Mouse (Mus musculus): ENCODE data around the gene Eddm3b.

Gene Eddm3b

GRCm38 (mm10) chr14:51113916-51114560 lies at the start of gene Eddm3b:
Gene Eddm3b (plus strand): TSS chr14:51114426.
- no peak for DNase-seq (ENCODE audit: low spot score)

GRCm38 (mm10) chr14:51068956-51069355 lies 45.3 kb upstream of the Eddm3b start:
- no peak for DNase-seq (ENCODE audit: low spot score)

DNA sequence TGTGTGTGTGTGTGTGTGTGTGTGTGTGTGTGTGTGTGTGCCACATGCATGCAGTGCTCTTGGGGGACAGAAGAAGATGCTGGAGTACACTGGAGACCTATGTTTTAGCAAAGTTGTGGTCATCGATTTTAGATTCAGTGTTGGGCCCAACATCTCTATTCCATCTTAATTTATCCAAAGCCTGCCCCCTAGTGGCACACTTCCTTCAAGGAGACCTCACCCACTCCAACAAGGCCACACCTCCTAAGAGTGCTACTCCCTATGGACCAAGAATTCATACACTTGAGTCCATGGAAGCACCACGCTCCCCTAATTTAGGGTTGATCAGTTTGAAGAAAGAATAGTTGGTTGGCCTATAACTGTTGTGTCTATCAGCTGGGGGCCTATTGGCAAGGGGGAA lies 44.6 kb upstream of the Eddm3b start:
- peak; percentile 58 for DNase-seq (ENCODE audit: low spot score)

DNA sequence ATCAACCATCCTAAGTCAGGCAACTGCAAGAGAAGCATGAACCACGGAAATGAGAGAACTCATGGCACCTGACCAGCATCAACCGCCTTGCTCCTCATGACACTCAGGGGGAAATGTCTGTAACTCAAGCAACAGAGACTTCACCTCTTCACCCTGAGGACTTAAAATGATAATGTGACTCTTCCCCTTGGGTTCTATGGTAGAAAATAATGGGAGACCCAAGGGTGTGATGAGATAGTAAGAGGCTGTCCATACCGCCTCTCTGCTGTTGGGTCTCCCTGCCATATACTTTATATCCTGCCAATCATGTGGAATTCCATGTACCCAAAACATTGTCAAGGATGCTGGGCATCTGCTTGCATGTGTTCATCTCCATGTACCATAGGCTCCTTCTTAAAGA lies 39.9 kb upstream of the Eddm3b start, which contains the start of gene Olfr750:
Gene Olfr750 (minus strand): TSS at position 101 of the 400 bp plus-strand sequence.
- DNase-seq (ENCODE audit: low spot score), result no peak

GRCm38 (mm10) chr14:51079180-51079579 lies 35.0 kb upstream of the Eddm3b start:
- DNase-seq (ENCODE audit: low spot score), result no peak

DNA sequence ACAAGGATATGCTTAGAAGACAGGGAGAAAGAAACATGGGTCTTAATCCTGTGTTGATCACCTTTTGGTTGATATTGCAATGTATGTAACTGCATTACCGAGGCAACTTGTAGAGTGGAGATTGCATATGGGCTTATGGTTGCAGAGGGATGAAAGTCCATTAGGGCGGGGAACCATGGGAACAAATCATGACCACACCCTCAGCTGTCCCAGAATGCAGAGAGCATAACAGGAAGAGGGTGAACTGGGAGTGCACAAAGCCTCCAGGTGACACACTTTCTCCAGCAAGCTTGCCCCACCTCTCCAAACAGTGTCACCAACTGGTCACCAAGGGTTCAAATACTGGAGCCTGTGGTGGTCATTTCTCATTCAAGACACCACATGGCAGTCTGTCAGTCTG lies 33.2 kb upstream of the Eddm3b start:
- no peak for DNase-seq (ENCODE audit: low spot score)

- DNase-seq (ENCODE audit: low spot score), result peak; percentile 61
Measured at GRCm38 (mm10) chr14:51082599-51083581, 31.3 kb upstream of the Eddm3b start.

DNA sequence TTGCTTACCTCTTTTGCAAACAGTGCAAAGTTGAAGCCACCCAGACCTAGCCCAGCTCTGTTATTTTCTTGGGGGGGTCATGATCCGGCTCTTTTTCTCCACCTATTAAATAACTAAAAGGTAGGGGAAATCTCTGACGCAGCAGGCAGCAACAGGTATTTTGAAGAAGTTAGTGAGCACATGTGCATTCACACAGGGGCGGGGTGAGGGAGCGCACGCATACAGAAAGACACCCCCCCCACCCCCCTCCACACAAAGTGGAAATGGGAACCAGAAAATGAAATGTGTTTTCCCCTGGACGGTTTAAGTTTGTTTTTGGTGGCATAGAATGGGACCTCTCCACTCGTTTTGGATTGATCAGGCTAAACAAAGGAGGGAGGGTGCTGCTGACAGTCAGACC lies 30.4 kb upstream of the Eddm3b start:
- DNase-seq (ENCODE audit: low spot score), result no peak

GRCm38 (mm10) chr14:51085086-51085485 lies 29.1 kb upstream of the Eddm3b start:
- DNase-seq (ENCODE audit: low spot score), result no peak

- no peak for DNase-seq (ENCODE audit: low spot score)
Measured at GRCm38 (mm10) chr14:51085911-51086310, 28.3 kb upstream of the Eddm3b start.

- DNase-seq (ENCODE audit: low spot score), result no peak
Measured at GRCm38 (mm10) chr14:51087762-51088161, 26.5 kb upstream of the Eddm3b start.

GRCm38 (mm10) chr14:51088166-51088969 lies 25.9 kb upstream of the Eddm3b start:
- DNase-seq (ENCODE audit: low spot score), result peak; percentile 86

- peak; percentile 95 for DNase-seq (ENCODE audit: low spot score)
Measured at GRCm38 (mm10) chr14:51088970-51089673, 25.1 kb upstream of the Eddm3b start.

DNA sequence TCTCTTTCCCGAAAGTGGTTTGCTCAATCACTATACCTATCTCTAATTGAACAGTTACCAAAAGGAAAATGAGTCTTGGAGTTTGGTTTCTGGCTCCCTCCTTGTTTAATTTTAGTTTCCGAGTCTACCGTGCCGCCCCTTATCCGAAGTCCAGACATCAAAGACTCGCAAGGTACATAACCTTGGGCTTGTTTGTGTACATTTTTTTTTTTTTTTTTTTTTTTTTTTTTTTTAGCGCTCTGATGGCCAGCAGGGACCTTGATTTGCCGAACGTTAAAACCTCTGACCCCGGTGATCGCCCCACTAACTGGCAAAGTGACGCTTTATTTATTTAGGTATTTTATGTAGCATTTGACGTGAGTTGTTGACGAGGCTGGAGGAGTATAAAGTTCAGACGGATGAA lies 24.6 kb upstream of the Eddm3b start:
- DNase-seq (ENCODE audit: low spot score), result no peak

GRCm38 (mm10) chr14:51090077-51090781 lies 24.0 kb upstream of the Eddm3b start:
- DNase-seq (ENCODE audit: low spot score), result peak; percentile 87

DNA sequence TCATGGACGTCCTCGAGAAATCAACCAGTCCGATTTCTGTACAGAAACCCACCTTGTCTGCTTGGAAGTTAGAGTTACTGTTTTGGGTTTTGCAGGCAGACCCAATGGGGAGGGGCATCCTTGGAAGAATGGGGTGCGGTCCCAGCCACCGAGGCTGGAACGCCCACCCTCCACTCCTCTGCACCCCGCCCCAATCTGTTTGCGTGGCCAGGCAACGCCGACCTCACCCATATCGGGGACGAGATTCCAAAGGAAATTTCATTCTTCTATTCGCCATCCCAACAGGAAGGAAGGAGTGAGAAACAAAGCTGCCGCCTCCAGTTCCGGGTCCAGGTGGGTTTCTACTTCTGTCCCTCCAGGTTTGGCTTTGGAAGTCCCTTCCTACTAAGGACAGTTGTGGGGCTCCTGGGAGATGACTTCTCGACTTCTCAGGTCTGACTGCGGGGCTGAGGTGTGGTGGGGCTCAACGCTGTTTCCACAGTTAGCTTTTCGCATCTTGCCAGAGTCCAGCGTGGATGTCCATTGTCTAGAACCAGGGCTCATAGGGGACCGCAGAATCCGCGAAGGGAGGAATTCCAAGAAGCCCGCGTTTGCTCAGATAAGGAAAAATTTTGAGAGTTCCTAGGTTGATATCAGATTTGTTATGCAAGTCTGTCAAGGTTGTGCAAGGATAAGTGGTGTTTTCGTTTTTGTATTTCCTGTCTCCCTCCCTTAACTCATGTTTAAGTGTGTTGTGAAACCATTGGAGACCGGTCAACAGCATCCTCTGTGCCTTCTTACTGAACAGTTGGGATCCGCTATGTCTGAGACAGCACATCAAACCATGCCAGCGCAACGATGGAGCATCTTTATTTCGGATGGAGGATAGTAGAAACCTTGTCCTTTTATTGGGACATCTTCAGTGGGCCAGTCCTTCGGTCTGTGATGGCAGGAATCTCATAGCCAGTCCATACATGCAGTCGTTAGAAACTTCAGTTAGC lies 23.0 kb upstream of the Eddm3b start, which contains the start of the genes Rnase4 and Ang:
Gene Rnase4 (plus strand): TSS at position 157 of the 980 bp plus-strand sequence.
Gene Ang (plus strand): TSS at position 230 of the 980 bp plus-strand sequence.
- peak; percentile 71 for DNase-seq (ENCODE audit: low spot score)

DNA sequence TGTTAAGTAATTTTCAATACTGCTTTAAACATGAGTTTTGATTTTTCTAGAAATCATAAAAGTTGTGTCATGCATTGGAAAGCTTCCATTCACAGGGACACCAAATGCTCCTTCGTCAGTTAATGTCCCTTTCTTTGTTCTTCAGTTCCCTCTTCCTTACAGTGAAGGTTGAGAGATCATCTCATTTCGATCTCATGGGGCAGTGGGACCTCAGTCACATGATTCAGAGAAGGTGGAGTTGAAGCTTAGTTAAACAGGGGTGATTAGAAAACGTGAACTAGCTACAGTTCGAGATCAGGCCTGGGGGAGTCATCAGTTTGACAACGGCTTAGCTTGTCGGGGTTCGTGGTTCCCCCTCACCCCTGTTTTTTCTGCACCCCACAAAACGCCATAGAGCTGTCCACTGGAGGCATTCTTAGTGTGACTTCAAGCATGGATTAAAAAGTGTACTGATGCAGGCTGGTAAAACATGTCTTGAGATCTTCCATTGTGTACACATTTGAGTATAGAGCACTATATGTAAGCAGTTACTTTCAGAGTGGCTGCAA lies 22.1 kb upstream of the Eddm3b start:
- DNase-seq (ENCODE audit: low spot score), result no peak

DNA sequence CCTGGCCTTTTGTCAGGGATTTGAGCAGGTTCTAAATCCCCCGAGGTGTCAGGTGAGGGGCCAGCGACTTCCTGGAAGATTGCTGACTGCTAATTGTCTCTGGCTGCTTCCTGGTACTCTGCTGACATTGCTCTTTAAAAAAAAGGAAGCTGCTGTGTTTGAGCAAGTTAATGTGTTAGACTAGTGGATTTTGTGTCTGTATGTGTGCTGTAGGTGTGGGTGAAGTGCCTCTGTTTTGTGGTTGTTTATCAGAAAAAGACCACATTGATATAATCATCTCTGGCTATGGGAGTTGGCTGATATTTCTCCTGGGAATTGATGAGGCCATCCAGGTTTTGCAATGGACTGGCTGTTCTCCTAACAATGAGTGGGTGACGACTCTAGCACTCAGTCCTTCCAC lies 20.7 kb upstream of the Eddm3b start:
- no peak for DNase-seq (ENCODE audit: low spot score)
